Mouse (Mus musculus) neural tube, embryonic 13.5 days (tissue): ENCODE results near the gene Zfp108. TPM values are rescaled to one million over a fixed set of nuclear protein-coding genes. Genes with fewer than 3 reads are reported as not detected.

Experiments
- polyA plus RNA-seq: library from polyadenylated mRNA; unstranded; fragments of >200 nt; fragmentation: Nextera tagmentation; extraction: Ambion mirVana; gene quantifications from 2 replicates; pipeline ENCODE4 v1.2.1, GENCODE M21; 2015

Zfp108 gene
- polyA plus RNA-seq, 1 experiment from 2014 or later, result 4.9 TPM

Other genes starting within 250 kb of the Zfp108 start
- not detected in 2 replicates for gene Vmn1r183, start 201.5 kb upstream of the Zfp108 start, polyA plus RNA-seq
- gene Zfp180, start 172.9 kb upstream of the Zfp108 start, polyA plus RNA-seq, result 29.9 and 34.7 TPM in 2 replicates
- gene Zfp112, start 142.5 kb upstream of the Zfp108 start, polyA plus RNA-seq, result 9.6 and 10.2 TPM in 2 replicates
- gene Zfp235, start 120.6 kb upstream of the Zfp108 start, polyA plus RNA-seq, result 18.4 and 21.4 TPM in 2 replicates
- 3.7 and 4.6 TPM in 2 replicates for gene Zfp114, start 79.7 kb upstream of the Zfp108 start, polyA plus RNA-seq
- gene Zfp111, start 43.4 kb upstream of the Zfp108 start, polyA plus RNA-seq, result 4.9 and 6.0 TPM in 2 replicates
- 4.4 TPM in 2 replicates for gene Zfp109, start 17.2 kb upstream of the Zfp108 start, polyA plus RNA-seq
- gene Zfp93, start 15.6 kb downstream of the Zfp108 start, polyA plus RNA-seq, result 6.9 and 7.6 TPM in 2 replicates
- 39.8 and 49.2 TPM in 2 replicates for gene Zfp61, start 46.4 kb downstream of the Zfp108 start, polyA plus RNA-seq
- gene Zfp94, start 61.9 kb downstream of the Zfp108 start, polyA plus RNA-seq, result 18.2 and 19.2 TPM in 2 replicates
- 0.31 TPM in 1 of 2 replicates, not detected in the other for gene Tescl, start 79.1 kb downstream of the Zfp108 start, polyA plus RNA-seq
- not detected in 2 replicates for gene Lypd5, start 94.4 kb downstream of the Zfp108 start, polyA plus RNA-seq
- gene Kcnn4, start 115.5 kb downstream of the Zfp108 start, polyA plus RNA-seq, result 2.1 and 2.2 TPM in 2 replicates
- 36.2 and 37.7 TPM in 2 replicates for gene Smg9, start 144.8 kb downstream of the Zfp108 start, polyA plus RNA-seq
- not detected in 2 replicates for gene Irgc1, start 197.5 kb downstream of the Zfp108 start, polyA plus RNA-seq
- 1.3 and 2.2 TPM in 2 replicates for gene Plaur, start 207.7 kb downstream of the Zfp108 start, polyA plus RNA-seq
- gene Cadm4, start 227.2 kb downstream of the Zfp108 start, polyA plus RNA-seq, result 56.3 and 71.3 TPM in 2 replicates